Mouse (Mus musculus) CD8-positive naive resting alpha-beta T cell, adult 2 months (primary cell): ENCODE data around the gene Zbed6.
"Not testable (repeated sequence)": the region's sequence is repeated elsewhere in the genome, so short reads cannot be mapped to it uniquely, and the experiment has no call there.

Source experiments
- DNase-seq, 2 experiments: peaks; one replicate each; pipeline ENCODE4 v3.0.0; 2022; ENCODE audit warnings: low read depth in 2 of 2, low spot score in 2 of 2

The Zbed6 gene

DNA sequence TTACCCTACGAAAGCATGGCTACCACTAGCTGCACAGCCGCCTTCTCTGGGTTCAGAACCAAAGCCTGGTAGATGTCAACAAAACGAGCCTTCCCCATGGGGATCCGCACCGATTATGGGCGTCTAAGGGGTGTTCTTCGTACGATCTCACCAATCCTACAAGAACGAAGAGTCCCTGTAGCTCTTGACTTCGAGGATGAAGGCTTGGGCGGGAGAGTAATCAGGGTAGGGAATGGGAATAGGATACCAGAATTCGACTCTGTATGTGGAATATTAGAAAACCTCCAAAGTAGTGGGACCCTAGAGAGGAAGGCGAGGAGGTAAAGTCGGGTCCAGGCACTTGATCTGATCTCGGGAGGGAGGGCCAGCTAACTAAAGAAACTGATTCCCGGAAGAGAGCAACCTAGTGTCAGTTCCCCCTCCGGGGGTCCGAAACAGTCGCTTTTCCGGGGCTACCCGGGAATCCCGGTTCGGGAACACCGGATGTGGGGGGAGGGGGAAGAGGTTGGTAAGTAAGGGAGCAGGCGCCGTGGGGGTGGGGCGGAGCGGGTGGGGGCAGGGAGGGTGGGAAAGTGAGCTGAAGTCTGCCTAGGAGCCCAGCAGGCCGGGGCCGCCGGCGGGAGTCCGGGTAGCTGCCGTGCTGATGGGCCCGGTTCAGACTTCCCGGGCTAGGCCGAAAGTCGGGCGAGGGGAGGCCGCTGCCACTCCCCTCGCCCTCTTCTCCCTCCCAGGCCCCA, at the start of gene Zbed6:
TSS of gene Zbed6 (minus strand) at position 420 of the 737 bp plus-strand sequence.
- DNase-seq, result peak in 1 of 2 experiments; percentile 18

GRCm38 (mm10) chr1:133709292-133709691, 48.6 kb upstream of the Zbed6 start:
- no peak for DNase-seq

GRCm38 (mm10) chr1:133701824-133702223, 41.1 kb upstream of the Zbed6 start:
- peak in 1 of 2 experiments; percentile 48 for DNase-seq

DNA sequence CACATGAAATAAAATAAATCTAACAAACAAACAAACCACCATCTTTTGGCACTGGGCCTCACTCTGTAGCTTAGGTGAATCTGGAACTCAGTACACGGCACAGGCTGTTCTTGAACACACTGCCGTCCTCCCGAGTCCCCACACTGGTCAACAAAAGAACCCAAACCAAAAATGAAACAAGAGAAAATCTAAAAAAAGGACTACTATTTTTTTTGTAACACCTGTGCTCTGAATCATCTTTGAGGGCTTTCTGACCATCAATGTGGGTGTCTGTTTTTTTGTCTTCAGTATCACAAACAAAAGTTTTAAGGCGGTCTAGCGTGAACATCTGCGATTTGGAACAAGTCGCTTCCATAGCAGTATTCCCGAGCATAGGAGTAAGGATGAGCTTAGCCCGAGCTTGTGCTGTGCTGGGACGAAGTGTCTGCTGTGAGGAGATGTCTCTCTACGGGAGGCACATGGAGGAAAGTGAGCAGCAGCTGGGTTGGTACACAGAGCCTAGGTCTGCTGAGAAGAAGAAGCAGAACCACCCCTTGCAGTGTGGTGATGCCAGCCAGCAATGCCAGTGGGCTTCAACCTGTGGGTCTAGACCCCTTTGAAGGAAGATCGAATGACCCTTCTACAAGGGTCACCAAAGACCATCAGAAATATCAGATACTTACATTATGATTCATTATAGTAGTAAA, 37.4 kb upstream of the Zbed6 start:
- DNase-seq, result no peak

DNA sequence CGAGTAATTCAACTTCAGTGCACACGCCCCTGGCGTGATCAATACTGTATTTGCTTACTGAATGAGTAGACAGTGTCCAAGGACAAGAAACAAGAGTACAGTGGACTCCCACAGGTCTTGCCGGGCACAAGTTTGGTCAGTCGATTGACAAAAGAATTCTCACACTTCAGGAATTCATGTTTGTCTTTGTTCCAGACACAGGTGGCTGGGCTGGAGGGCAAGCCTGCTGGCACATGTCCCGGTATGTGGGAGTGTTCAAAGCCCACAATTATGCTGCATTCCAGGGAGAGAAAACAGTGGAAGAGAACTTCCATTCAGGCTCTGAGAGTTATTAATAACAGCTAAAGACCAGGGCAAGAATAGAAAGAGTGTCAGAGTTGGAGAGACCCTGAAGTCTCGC, 35.2 kb upstream of the Zbed6 start:
- no peak for DNase-seq

- no peak for DNase-seq
These were observed 34.2 kb upstream of the Zbed6 start for GRCm38 (mm10) chr1:133694876-133695275.

- DNase-seq, result no peak
These were observed 33.6 kb upstream of the Zbed6 start for GRCm38 (mm10) chr1:133694301-133694700.

DNA sequence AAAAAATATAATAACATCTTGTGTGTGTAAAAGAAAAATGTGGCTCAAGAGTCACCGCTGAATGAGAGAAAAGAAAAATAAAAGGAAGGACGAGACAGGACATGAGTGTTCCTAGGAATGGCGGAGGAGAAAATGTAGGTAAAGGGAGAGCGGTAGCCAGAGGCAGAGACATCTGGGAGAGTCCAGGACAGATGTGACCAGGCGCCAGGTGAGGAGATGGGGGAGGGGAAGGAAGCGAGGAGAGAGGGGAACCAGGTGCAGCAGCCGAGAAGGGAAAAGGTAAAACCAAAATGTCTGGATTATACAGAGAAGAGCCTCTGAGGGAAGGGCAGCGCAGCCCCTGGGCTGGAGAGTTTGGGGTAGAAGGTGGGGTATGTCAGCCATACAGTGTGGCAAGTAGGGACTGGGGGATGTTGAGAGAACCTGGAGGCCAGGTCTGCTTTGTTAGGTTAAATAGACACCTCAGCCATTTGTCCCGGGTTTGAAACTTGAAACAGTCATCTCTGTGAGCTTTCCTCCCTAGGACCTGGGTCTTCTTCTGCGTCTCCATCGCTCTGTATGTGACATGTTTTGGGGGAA, 32.9 kb upstream of the Zbed6 start:
- no peak for DNase-seq

GRCm38 (mm10) chr1:133692195-133692594, 31.5 kb upstream of the Zbed6 start:
- DNase-seq, result no peak

DNA sequence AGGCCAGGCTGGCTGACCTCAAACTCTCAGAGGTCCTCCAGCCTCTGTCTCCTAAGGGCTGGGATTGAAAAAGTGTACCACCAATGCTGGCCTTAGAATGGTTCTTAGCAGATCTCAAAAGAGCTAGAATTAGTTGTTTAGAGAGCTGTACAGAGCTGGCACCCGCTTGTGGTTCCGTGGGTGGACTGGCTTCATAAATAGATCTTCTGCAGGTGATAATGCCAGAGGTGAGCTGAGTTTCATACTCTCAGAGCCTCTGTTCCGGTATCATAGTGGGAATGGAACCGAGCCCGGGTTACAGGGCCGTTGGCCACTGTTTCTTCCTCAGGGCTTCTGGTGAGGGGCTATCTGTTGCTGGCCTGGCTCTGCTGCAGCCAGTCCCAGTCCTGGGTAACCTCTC, 30.4 kb upstream of the Zbed6 start:
- DNase-seq, result no peak

GRCm38 (mm10) chr1:133689897-133690296, 29.2 kb upstream of the Zbed6 start, which contains the start of gene Lax1:
Gene Lax1 (minus strand): TSS chr1:133690108.
- DNase-seq, result peak; percentile 65 to 74

- DNase-seq, result no peak
These were observed 27.6 kb upstream of the Zbed6 start for GRCm38 (mm10) chr1:133688301-133688700.

GRCm38 (mm10) chr1:133685749-133686519, 25.2 kb upstream of the Zbed6 start:
- no peak for DNase-seq

GRCm38 (mm10) chr1:133671801-133672200, 11.1 kb upstream of the Zbed6 start:
- DNase-seq, result no peak

- no peak for DNase-seq
These were observed 10.6 kb upstream of the Zbed6 start for GRCm38 (mm10) chr1:133671266-133671665.

DNA sequence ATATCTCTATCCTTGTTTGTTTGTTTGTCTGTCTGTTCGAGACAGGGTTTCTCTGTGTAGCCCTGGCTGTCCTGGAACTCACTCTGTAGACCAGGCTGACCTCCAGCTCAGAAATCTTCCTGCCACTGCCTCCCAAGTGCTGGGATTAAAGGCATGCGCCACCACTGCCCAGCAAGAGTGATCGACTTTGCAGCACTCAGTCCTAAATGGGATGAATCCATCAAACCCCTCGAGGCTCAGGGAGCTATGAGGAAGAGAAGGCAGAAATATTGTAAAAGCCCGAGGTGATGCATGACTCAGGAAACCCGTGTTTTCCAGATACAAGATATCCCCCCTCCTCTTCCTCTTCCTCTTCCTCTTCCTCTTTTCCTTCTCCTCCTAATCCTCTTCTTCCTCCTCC, 10.1 kb upstream of the Zbed6 start:
- DNase-seq, result no peak

- DNase-seq, result no peak
These were observed 9.5 kb upstream of the Zbed6 start for GRCm38 (mm10) chr1:133670190-133670589.

DNA sequence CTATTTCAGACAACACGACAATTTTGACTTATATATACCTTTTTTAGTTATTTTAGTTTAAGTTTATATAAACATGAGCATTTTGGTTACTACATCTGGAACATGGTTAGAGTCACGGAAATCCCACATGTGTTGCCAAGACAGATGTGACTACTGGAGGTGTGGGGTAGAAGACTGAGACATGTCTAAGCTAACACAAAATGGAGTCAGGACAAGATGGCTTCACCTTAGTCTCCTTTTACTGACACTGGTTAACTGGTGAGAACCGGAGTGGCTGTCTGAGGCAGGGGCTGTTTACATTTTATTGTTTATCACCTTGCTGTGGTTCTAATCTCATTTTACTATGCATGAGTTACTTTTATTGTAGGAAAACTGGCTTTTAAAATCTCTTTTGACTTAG, 7.9 kb upstream of the Zbed6 start:
- DNase-seq, result no peak

- DNase-seq, result no peak
These were observed 7.0 kb upstream of the Zbed6 start for GRCm38 (mm10) chr1:133667721-133668120.

- not testable (repeated sequence) for DNase-seq
These were observed 5.0 kb upstream of the Zbed6 start for GRCm38 (mm10) chr1:133665713-133666112.

DNA sequence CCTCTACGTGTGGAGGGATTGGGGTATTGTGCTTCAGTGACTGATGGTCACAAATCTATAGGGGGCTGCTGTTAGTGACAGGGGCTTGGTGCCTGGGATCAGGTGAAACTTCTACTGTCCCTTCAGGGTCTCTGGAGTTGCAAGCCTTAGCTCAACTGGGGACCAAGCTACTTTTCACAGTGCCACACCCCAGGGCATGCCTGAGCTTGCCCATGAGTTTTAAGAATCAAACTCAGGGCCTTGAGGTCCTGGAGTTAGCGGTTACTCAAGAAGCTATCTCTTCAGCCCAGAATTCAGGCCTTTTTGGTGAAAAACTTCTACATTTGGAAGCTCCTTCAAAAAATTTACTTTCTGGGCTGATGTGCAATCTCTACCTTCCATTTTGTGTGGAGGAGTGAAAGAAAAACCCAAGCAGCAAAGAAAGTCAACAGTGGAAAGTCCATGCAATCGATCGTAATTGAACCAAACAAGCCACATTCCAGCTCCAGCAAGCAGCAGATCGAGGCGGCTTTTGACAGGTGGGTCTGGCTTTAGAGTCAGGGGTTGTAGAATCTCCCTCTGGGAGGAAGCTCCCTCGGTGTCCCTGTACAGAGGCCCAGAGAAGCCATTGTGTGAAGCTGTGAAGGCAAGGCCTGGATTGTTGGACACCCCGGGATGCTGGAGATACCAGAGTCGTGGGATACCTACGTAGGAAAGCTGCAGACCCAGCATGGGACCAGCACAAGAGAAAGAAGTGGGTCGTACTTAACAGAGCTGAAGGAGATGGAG, 3.7 kb upstream of the Zbed6 start:
- no peak for DNase-seq
